Mouse (Mus musculus) left cerebral cortex, adult 9 months (tissue): ENCODE measurements around the gene Kras.

ENCODE experiments used
- DNase-seq, 2 experiments: peaks; one replicate each; pipeline ENCODE4 v3.0.0; 2022; ENCODE audit warnings: low spot score in 2 of 2

Gene Kras

GRCm38 (mm10) chr6:145250185-145250791, at the start of gene Kras:
TSS of gene Kras (minus strand) at chr6:145250239.
- DNase-seq: peak; percentile 28 to 78

- no peak for DNase-seq
These were observed 47.6 kb upstream of the Kras start for GRCm38 (mm10) chr6:145297626-145298025.

GRCm38 (mm10) chr6:145296979-145297378, 46.9 kb upstream of the Kras start:
- no peak for DNase-seq

- DNase-seq: no peak
These were observed 45.1 kb upstream of the Kras start for GRCm38 (mm10) chr6:145295171-145295570.

GRCm38 (mm10) chr6:145293156-145293555, 43.1 kb upstream of the Kras start:
- no peak for DNase-seq

GRCm38 (mm10) chr6:145291383-145292289, 41.6 kb upstream of the Kras start:
- no peak for DNase-seq

- no peak for DNase-seq
These were observed 35.6 kb upstream of the Kras start for GRCm38 (mm10) chr6:145285656-145286055.

- DNase-seq: no peak
These were observed 34.2 kb upstream of the Kras start for GRCm38 (mm10) chr6:145284286-145284685.

GRCm38 (mm10) chr6:145277138-145277763, 27.2 kb upstream of the Kras start:
- DNase-seq: no peak

GRCm38 (mm10) chr6:145276265-145276780, 26.3 kb upstream of the Kras start:
- DNase-seq: peak in 1 of 2 experiments; percentile 35

- DNase-seq: no peak
These were observed 25.7 kb upstream of the Kras start for GRCm38 (mm10) chr6:145275586-145276219.

GRCm38 (mm10) chr6:145273971-145274620, 24.1 kb upstream of the Kras start:
- DNase-seq: no peak

GRCm38 (mm10) chr6:145272142-145272937, 22.3 kb upstream of the Kras start:
- no peak for DNase-seq

- no peak for DNase-seq
These were observed 19.3 kb upstream of the Kras start for GRCm38 (mm10) chr6:145269313-145269845.

- DNase-seq: no peak
These were observed 17.7 kb upstream of the Kras start for GRCm38 (mm10) chr6:145267692-145268091.

- DNase-seq: no peak
These were observed 12.3 kb upstream of the Kras start for GRCm38 (mm10) chr6:145262314-145262713.

- no peak for DNase-seq
These were observed 6.6 kb upstream of the Kras start for GRCm38 (mm10) chr6:145256701-145257073.

- no peak for DNase-seq
These were observed 6.1 kb upstream of the Kras start for GRCm38 (mm10) chr6:145255952-145256700.

GRCm38 (mm10) chr6:145250820-145251219, 781 bp upstream of the Kras start:
- peak; percentile 27 to 54 for DNase-seq
